Mouse (Mus musculus) gastrocnemius, postnatal 25 days (tissue): ENCODE measurements around the gene Tcte3. TPM values are rescaled to one million over a fixed set of nuclear protein-coding genes. Genes with fewer than 3 reads are reported as not detected.
"Not testable (repeated sequence)": the region's sequence is repeated elsewhere in the genome, so short reads cannot be mapped to it uniquely, and the experiment has no call there.

Experiments
- DNase-seq: peaks from one replicate; pipeline ENCODE4 v3.0.0; 2022
- long read RNA-seq, 2 experiments: library from polyadenylated mRNA; stranded (forward); transcript quantifications; one replicate each; pipeline ENCODE4 v2.0.0; 2021
- total RNA-seq, 2 experiments: library from RNA; stranded (reverse); gene quantifications; 1 replicate in 1 of 2; 2 replicates in 1 of 2; pipeline ENCODE4 v1.2.3; 2021

Tcte3 gene
- total RNA-seq, result not detected
- long read RNA-seq, experiment 1, partial matches to known transcripts, result 1 of 1 reads
- long read RNA-seq, experiment 1, other reads (novel, unspliced or antisense), result 0 of 1 reads
- long read RNA-seq, experiment 2, result 0 reads

DNA sequence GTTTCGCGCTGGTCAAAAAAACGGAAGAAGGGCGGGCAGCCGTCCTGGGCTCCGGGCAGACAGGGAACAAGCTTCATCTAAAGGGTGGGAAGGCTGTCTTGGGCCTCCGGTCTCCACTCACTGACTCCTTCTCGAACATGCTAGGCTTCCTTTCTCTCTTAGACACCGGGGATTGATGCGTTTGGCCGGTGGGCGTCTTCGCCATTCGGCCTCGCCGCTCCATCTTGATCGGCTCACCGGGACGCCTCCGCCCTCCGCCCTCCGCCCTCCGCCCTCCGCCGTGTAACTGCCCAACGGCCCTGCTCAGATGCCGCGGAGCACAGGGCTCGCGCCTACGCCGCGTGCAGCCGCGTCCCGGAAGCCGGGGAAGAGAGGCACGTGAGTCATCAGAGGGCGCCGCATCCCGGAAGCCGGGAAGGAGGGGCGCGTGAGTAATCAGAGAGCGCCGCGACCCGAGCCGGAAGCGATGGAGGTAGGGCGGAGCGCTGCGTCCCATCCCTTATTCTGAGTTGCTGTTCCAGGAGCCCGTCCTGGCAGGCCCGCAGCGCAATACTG lies at the start of gene Tcte3, which contains the start of the genes Ermard and Gm3448:
Tcte3 (minus strand) TSS at position 314 of the 555 bp plus-strand sequence.
Ermard (plus strand) TSS at position 34 of the 555 bp plus-strand sequence.
Gm3448 (minus strand) TSS at position 363 of the 555 bp plus-strand sequence.
- DNase-seq, result peak; percentile 46

DNA sequence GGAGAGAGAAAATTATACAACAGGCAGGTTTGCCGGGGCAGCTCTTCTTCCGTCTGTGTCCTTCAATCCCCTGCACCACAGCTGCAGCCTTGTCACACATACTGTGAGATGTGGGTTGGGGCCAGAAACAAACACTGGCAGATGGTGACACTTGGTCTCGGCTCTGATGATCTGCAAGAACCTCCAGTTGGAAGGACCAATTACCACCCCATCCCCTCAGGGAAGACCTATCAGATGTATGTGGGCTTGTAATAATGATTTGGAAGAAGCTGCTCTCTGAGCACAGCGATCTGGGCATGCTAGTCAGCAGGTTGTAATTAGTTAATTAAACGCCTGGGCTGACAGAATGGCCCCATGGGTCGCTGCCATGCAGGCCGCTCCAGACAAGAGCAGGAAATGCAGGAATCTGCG lies 47.3 kb upstream of the Tcte3 start:
- no peak for DNase-seq

DNA sequence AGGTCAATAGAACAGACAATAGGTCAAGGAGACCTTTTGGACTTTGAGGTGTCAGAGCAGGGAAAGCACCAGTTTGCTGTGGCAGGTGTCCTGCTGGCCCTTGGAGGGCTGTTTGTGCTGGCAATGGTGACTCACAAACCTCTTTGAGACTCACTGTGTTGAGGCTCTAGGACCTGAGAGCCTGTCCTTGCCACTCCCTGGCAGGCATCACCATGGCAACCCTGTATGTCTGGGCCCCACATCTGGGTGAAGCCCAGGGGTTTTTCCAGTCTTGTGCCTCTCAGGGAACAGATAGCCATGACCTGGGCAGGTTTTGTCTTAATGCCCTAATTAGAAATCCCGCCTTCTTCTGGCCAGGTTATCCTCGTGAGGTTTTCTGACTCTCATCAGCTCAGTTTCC lies 46.9 kb upstream of the Tcte3 start:
- DNase-seq, result no peak

DNA sequence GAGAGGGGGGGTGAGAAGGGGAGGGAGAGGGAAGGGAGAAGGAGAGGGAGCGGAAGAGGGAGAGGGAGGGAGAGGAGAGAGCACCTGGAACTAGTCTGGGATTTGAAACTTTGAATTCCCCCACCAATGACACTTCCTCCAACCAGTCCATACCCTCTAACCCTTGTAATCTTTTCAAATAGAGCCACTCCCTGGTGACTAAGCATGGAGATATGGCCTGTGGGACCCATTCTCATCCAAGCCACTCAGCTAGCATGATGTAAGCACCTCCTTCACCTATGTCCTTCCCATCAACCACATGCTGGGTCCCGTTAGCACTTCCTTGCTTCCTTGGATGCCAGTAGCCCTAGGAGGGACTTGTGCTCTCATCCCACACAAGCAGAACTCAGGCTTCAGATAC lies 43.7 kb upstream of the Tcte3 start:
- DNase-seq, result no peak

DNA sequence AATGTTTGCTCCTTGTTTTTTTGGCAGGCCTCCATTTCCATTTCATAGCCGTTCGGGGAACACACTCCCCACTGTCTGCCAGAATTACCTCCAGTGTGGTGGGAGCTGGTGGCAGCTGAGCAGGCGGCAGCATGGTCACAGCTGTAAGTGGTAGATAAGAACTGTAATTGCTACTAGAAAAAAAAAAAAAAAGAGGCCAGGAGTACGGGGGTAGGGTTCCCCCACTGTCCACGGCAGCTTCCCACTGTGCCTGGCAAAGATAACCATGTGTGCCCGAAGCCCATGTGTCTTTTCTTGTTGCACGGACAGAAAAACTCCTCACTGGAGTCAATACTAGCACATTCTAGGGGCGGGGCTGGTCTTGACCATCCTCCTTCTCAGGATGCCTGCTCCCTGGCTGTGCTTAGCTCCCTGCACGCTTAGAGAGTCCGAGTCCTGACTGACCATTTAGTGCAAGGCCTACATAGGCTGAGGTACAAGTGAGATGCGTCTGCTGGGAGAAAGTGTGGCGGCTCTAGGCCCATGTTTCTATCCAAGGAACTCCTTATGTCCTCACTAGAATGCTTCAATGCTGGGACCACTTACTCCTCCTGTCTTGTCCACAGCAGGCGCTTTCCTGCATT lies 43.0 kb upstream of the Tcte3 start:
- DNase-seq, result no peak

DNA sequence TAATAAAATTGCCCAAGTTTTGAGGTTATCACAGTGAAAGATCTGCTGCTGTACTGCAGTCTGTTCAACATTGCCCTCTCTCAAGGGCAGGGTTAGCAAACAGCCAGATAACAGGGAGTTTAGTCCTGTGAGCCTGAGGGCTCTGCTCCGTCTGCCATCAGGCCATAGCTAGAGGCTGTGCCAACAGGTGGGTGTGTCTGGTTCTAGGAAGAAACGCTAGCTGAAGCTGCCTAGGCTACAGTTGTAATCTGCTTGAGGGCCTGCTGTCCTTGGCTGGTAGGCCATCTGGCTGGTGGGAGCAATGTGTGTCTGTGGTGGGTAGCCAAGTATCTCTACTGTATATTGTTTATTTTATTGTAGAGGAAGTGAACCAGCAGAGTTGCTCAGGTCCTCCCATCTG lies 36.2 kb upstream of the Tcte3 start:
- no peak for DNase-seq

DNA sequence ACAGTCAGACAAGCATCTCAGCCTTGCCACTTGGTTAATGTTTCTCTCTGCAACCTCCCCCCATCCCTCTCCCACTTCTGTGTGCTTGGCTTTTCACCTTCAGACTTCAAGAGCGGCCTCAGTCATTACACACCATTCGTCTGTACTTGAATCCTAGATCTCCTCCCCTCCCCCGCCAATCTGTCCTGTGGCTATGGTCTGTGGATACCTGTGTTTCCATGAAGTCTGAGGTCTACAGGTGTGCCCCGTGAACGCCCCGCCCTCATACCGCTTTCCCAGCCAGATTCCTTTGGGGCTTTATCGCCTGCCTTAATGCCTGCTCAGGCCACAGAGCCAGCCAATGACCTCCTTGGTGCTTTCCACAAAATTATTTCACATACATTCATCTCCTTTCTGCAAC lies 33.7 kb upstream of the Tcte3 start:
- DNase-seq, result no peak

DNA sequence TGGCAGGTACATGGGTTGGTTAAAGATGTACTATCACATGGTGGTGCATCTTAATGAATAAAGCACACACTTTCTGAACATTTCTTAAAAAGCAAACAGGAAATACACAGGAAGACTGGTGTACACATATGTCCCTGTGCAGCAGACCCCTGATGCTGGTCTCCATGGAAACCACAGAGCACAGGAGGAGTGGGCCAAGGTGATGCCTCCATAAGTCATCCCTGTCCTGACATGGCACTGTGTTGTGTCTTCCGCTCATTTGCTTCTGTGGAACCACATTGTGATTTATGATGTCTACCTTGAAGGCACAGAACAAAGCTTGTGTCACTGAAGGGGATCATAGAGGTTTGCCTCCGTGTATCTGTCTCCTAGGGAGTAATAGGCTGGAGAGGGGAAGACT lies 30.9 kb upstream of the Tcte3 start:
- DNase-seq, result no peak

DNA sequence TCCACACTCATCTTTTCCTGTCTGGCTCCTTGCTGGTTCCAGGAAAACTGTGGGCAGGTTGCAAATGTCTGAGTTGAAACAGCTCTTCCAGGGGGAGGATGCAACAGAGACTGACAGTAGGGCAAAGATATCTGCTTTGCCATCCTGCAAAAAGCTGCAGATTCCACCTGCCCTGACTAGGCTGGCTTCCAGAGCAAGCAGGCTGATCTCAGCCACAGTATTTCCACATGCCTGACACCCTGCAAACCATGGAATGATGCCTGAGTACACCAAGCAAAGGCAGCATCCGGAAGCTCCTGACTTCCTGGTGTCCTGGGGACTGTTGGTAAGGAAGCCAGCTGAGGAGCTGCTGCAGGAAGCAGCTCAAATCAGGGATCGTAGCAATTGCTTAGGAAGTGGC lies 27.8 kb upstream of the Tcte3 start:
- no peak for DNase-seq

DNA sequence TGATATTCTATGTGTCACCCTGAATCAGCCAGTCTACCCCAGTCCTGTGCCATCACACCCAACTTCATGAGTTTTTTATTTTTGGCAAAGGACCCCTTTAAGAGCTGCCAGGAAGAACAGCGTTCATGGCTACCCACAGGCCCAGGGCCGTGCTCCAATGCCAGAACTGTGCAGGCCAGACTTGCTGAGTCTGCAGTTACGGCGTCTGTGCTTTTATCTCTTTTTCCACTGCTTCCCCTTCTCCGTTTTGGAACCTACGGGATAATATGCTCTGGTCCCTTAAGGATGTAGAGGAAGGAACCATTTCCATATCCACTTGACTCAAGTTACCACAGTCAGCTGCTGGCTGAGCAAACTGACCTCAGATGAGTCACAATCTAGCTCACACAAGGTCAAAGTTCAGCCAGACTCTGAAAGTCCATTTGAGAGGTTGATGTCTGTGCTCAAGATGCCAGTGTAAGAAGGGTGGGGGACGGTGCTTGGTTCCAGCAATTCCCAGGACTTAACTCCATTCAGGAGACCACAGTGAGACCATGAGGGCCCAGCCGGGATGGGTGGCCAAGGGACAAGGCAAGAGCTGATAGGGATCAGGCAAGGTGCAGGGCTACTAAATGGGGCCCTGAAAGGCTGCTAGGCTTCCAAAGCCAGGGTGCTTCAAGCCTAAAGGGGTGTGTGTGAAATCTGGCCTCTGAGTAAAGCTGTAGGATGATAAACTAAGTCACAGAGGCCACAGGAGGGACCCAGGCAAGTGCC lies 26.9 kb upstream of the Tcte3 start:
- DNase-seq, result no peak

DNA sequence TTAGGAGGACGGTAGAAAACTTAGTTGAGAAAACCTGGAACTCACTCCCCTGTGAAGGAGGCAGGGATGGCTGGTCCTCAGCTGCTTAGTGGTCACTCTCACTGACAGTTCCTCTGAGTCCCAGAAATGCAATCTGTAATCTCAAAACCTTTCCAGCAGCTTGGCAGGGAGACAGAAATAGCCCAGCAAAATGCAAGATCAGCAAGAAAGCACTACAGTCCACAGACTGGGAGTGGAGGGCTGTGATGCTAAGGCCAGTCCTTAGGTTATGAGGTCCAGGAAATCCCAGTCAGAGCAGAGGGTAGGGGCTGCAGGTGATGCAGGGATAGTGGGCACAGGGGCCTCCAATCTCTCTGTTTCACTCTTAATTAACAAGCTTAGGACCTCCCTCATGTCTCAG lies 25.6 kb upstream of the Tcte3 start:
- no peak for DNase-seq

DNA sequence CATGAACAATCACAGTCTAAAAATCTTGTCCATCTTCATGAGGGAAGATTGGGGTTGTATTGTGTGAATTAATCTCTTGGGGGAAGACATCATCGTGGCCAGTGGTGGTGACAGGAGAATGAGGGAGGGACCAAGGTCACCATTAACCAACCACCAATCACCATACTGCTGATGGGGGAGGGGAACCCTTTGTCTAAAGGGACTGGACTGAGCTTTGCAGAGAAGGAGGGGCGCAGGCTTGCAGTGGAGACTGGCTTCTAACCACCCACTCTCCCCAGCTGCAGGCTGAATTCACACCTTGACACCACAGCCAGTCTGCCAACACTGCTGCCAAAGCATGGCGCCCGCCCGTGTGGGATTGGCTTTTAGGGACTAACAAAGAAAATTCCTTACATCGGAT lies 24.8 kb upstream of the Tcte3 start:
- DNase-seq, result no peak

DNA sequence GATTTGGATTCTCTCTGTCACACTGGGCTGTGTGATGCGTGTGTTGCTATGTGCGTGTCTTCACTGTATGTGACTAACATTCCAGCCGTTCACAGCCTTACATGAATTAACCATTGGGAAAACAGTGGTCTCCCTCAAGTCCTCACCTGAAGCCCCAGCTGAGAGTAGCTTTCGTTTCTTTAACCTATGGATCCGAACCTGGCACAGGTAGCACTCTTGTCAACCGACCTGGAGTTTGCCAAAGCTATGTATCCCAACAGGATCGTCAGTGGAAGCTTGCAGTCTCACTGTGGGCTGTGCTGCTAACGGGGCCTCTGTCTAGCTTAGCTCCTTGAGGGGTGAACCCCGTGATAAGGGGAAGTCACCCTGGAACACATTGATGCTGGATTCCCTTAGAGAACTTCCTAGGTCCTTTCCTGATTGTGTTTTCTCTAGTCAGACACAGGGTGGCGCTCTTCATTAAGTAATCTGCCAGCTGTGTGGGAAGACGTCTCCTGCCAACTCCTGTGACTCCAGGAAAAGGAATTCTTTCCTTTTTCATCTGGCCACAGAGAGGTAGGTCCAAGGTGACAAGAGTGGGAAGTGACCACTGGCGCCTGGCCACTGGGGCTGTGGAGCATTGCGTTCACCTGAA lies 24.2 kb upstream of the Tcte3 start:
- DNase-seq, result peak; percentile 51

DNA sequence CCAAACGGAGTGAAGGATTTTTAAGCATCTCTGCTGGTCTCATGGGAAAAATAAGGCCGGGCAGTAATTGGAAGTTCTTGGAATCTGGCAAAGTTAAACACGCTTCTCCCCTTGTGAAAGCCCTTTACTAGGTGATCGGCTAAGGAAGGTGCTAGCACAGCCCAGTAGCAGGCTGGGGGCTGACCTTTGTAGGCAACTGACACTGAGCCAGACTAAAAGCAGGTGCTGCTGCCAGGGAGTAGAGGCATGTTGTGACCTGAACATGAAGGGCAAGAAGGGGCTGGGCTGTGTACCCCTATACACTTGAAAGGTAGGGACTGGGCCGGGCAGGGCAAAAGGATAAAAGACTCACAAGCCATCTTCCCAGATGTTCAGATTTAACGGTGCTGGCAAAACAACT lies 19.1 kb upstream of the Tcte3 start:
- DNase-seq, result no peak

DNA sequence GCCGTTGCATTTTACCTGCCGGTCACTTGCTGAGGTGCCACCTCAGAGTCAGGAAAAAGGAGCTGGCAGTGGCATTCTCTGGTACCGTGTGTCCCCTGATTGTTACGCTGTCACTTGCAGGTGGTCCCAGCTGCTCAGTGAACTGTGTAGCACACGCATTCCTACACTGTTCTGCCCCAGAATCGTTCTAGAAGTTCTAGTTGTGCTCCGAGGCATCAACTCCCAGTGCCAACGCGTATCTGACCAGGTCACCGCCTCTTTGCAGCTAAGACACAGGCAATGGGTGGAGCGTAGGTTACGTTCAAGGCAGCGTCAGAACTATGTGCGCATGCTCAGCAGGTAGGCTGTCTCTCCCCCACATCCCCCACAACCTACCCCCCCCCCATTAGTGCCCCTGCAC lies 18.4 kb upstream of the Tcte3 start:
- no peak for DNase-seq

DNA sequence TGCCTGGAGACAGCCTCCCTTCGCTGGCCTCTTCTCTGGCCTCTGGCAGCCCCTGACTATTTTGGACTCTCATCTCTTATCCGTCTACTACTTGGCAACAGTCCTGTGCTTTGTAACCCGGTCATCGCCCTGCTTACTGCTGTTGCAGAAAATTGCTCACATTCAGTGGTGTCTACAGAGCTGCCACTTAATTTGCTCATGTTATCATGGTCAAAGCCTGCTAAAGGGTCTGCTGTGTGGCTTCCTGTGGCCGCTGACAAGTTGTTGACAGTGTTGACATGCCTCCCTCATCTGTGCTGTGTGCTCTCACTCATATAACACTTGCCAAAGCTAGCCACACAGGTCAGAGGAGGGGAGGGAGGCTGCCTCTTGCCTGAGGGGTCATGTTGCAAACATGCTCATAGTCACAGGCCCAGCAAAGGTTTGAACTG lies 16.9 kb upstream of the Tcte3 start:
- DNase-seq, result no peak

DNA sequence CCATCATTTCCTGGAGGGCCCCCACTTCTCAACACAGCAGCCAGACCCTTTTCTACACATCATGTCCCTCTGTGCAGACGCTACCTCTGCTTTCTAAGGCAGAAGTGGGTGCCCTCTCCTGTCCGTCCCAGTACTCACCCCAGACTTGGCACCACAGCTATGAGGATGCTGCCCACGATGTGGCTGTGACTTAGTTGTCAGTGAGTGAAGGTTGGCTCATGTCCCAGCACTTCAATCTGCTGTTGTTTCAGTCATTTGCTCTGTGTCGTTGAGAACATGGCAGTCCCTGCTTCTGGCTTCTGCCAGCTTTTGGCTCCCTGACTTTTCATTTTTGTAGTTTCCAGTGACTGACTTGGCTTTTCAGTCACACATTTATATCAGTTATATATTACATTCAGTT lies 14.6 kb upstream of the Tcte3 start:
- DNase-seq, result no peak

DNA sequence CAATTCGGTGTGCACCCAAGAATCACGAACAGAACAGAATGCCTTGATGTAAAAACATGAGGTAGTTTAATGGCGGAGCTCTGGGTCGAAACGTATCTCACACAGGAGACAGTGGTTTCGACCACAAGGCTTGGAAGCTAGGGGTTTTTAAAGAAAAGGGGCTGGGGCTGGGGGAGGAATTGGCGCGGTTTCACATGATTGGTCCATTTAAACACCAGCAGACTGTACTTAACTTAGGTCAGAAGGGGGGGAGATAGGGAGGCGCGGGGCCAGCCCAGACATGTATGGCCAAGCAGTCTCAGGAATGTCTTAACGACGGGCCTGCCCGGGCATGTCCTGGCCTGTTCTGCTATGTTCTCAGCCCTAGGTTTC lies 12.5 kb upstream of the Tcte3 start:
- peak; percentile 4 for DNase-seq

DNA sequence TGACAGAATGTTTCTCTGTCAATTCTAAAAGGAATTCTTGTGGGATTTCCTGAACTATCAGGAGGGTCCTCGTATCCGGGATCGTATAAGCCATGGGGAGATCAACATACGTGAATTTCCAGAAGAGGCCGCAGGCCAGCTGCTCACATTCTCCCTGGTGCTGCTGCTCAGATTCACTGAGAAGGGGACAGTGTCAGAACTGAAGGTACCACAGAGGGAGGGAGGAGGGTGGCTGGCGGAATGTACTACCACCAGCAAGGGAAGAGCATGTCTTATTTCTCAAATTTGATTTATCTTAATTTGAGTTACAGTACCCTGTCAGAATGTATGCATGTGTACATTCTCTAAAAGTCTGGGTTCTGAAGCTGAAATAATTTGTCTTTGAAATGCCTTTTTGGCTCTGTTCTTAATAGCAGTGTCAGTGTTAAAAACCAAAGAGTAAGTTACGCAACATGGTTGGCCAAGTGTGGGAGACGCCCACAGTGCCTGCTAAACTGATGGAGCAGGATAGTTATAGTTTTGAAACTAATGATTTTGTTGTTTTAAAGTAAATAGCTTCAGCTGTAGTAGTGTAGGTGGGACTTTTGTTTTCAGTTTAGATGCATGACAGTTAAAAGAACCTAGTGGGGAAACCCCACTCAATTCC lies 12.0 kb upstream of the Tcte3 start:
- DNase-seq, result not testable (repeated sequence)

DNA sequence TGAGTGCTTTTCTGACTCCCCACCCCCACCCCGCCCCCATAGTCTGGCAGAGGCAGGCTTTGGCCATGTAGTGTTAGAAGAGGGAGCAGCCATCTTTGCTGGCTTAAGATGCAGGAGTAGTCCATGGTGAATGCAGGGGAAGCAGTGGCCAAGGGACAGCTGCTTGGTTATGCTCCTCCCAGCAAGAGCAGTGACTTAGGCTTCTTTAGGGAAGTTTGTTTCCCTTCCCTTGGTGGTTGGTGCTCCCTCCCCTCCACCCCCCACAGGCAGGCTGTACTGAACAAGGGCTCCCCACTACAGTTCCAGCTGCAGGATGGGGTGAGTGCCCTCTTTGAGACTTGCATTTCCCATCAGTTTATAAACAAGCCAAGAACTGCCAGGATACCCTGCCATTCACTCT lies 11.5 kb upstream of the Tcte3 start:
- DNase-seq, result not testable (repeated sequence)

DNA sequence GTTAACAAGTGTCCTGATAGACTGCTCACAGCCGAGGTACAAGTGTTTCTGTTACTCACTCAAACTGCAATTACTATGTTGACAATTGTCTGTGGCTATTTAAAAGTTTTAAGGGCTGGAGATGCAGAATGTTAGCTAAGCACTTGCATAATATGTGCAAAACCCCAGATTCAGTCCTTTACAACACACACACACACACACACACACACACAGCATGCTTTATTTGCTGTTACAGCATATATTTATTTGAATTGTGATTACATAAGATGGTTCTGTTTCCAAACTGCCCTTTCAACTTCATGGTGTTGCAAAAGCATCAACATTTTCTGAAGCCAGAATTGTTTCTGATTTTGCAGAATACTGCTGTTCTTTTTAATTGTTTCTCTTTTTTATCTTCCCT lies 9.1 kb upstream of the Tcte3 start:
- not testable (repeated sequence) for DNase-seq

DNA sequence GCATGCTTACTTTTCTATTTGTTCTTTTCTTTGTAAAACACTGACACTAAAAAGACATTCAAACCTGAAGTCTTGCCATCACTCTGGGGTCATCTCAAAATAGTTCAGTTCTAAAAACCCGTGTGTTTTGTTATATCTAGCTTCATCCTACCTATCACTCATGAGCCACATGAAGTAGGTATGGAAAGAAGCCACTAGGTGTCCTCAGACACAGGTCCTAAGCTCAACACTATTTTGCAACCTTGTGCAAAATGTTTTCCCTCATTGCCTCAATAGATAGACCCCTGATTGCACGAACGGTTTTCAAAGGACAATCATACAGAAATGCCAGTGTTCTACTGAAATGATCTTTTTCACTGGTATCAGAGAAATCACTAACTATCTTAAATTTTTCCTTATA lies 833 bp downstream of the Tcte3 start:
- DNase-seq, result not testable (repeated sequence)
